Mouse (Mus musculus): ENCODE results near the gene Trap1. TPM values are rescaled to one million over a fixed set of nuclear protein-coding genes. Genes with fewer than 3 reads are reported as not detected.

Gene Trap1
- polyA plus RNA-seq, 1 experiment from 2014 or later = 87.7 TPM

DNA sequence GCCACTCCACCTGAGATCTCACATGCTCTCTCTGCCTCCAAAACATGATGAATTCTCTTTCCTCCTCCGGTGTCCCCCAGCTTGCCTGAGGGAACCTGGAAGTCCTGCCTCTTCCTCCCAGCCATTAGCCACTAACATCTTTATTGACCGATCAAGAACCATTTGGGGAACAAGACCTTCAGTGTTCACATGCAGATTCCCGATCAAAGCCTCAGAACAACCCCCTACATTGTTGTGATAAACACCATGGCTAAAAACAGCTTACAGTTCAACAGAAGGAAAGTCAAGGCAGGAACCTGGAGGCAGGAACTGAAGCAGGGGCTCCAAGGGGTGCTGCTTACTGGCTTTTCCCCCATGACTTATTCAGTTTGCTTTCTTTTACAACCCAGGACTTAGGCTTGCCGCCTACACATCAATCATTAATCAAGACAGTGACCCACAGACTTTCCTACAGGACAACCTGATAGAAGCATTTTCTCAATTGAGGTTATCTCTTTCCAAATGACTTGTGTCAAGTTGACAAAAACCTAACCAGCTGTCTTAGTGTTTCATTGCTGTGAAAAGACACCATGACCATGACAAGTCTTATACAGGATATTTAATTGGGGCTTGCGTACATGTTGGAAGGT is 63.5 kb downstream of the Trap1 start:
- Histone ChIP-seq H3K36me3 (no peaks in the 10 kb centered on the region), H3K9ac (no peak overlapping the region), H3K27ac (no peak overlapping the region), H3K4me2 (no peak overlapping the region), H3K9me3 (no peaks in the 10 kb centered on the region), H3K27me3 (replicated peaks) (no peaks in the 10 kb centered on the region), H3K4me3 (replicated peaks) (no peak overlapping the region), H3K4me1 (no peaks in the 10 kb centered on the region)
- ATAC-seq (ENCODE audit: insufficient read depth, low FRiP score, low read depth) = no peak
- WGBS = 78% methylated on average over 5 of the region's 5 CpGs

DNA sequence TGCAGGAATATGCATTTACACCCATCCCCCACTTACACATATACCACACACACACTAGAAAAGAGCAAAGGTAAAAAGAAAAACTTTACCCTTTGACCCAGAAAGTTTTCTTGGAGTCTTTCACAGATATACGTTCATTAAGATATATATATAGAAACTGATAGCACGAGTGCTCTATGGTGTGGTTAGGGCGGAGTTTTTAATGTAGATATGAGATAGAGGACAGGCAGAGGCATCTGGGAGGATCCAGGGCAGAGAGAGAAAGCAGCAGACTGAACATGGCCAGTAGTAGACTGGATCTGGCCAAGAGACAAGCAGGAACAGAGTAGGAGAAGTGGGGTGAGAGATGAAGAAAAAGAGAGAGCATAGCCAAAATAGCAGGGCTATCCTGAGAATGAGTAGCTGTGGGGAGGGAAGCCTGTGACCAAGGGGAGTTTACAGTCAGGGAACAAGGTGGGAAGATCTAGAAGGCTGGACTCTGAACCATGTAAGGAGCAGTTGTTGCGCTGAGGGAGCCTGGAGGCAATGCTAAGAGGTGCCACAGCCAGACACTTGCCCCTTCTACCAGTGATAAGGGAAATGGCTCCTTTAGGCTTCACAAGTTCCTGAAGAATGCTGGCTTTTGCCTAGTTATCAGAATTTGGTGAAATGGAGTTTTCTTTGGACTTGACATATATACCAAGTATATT is 64.6 kb downstream of the Trap1 start:
- WGBS = 63% methylated on average over 4 of the region's 4 CpGs
- Histone ChIP-seq H3K9ac (no peak overlapping the region), H3K4me3 (replicated peaks) (no peak overlapping the region), H3K36me3 (no peaks in the 10 kb centered on the region), H3K27me3 (replicated peaks) (no peaks in the 10 kb centered on the region), H3K9me3 (no peaks in the 10 kb centered on the region), H3K4me1 (no peaks in the 10 kb centered on the region), H3K27ac (no peak overlapping the region), H3K4me2 (no peak overlapping the region)
- ATAC-seq (ENCODE audit: insufficient read depth, low FRiP score, low read depth) = no peak

GRCm38 (mm10) chr16:4003489-4004398 is 73.9 kb downstream of the Trap1 start, which contains the start of gene Slx4:
TSS of gene Slx4 (minus strand) at chr16:4003770.
- peaks cover 12% of the 10 kb centered on the region; the same call in 1 of the 2 replicates for H3K4me1 ChIP-seq
- H3K27me3 ChIP-seq (replicated peaks) = no peaks in the 10 kb centered on the region
- peak within 1 kb of the TSS; percentile 80 for H3K4me2 ChIP-seq
- peak within 1 kb of the TSS; percentile 80 for H3K4me3 ChIP-seq (replicated peaks)
- peaks cover 11% of the 10 kb centered on the region; the same call in 1 of the 2 replicates for H3K36me3 ChIP-seq
- peak within 1 kb of the TSS; percentile 91 for H3K27ac ChIP-seq
- WGBS = 1% methylated on average over 55 of the region's 58 CpGs
- H3K9me3 ChIP-seq = no peaks in the 10 kb centered on the region
- ATAC-seq (ENCODE audit: insufficient read depth, low FRiP score, low read depth) = peak; percentile 97
- peak within 1 kb of the TSS; percentile 80 for H3K9ac ChIP-seq

Small RNA genes lying within 50 kb of the gene (microRNA-seq; reads per million reads assigned to microRNA genes)
- gene Gm23413 = not detected

Other genes starting within 250 kb of the Trap1 start
- not detected in 2 replicates for gene Olfr15, start 246.9 kb downstream of the Trap1 start, polyA plus RNA-seq (2015; fragmentation: Nextera tagmentation; extraction: Ambion mirVana)
- 1.0 and 1.5 TPM in 2 replicates for gene Zfp174, start 230.6 kb downstream of the Trap1 start, polyA plus RNA-seq (2015; fragmentation: Nextera tagmentation; extraction: Ambion mirVana)
- gene Naa60, start 205.5 kb downstream of the Trap1 start, polyA plus RNA-seq (2015; fragmentation: Nextera tagmentation; extraction: Ambion mirVana) = 40.3 and 41.0 TPM in 2 replicates
- 6.0 and 6.2 TPM in 2 replicates for gene Zfp597, start 193.3 kb downstream of the Trap1 start, polyA plus RNA-seq (2015; fragmentation: Nextera tagmentation; extraction: Ambion mirVana)
- 1.3 and 1.5 TPM in 2 replicates for gene Gm20695, start 193.2 kb downstream of the Trap1 start, polyA plus RNA-seq (2015; fragmentation: Nextera tagmentation; extraction: Ambion mirVana)
- 5.1 and 6.9 TPM in 2 replicates for gene 1700037C18Rik, start 169.1 kb downstream of the Trap1 start, polyA plus RNA-seq (2015; fragmentation: Nextera tagmentation; extraction: Ambion mirVana)
- 21.1 and 21.8 TPM in 2 replicates for gene Cluap1, start 169.0 kb downstream of the Trap1 start, polyA plus RNA-seq (2015; fragmentation: Nextera tagmentation; extraction: Ambion mirVana)
- 0.91 and 0.98 TPM in 2 replicates for gene Nlrc3, start 101.2 kb downstream of the Trap1 start, polyA plus RNA-seq (2015; fragmentation: Nextera tagmentation; extraction: Ambion mirVana)
- gene Slx4, start 74.1 kb downstream of the Trap1 start, polyA plus RNA-seq (2015; fragmentation: Nextera tagmentation; extraction: Ambion mirVana) = 10.8 and 15.1 TPM in 2 replicates
- gene Dnase1, start 40.9 kb downstream of the Trap1 start, polyA plus RNA-seq (2015; fragmentation: Nextera tagmentation; extraction: Ambion mirVana) = 3.9 and 4.6 TPM in 2 replicates
- gene Crebbp, start 136.2 kb upstream of the Trap1 start, polyA plus RNA-seq (2015; fragmentation: Nextera tagmentation; extraction: Ambion mirVana) = 28.7 and 30.8 TPM in 2 replicates

Data from stomach, embryonic 15.5 days (tissue).